Mouse (Mus musculus) hindbrain, embryonic 13.5 days (tissue): Measurements from ENCODE around the gene Tekt5. TPM values are rescaled to one million over a fixed set of nuclear protein-coding genes. Genes with fewer than 3 reads are reported as not detected.

Experiments
- ATAC-seq: fragments of 200-750 bp; cut with Nextera tagmentation; 2 replicates; pipeline ENCODE4 v1.8.0; 2017; ENCODE audit warnings: moderate TSS enrichment; ENCODE audit not compliant: low FRiP score
- H3K27ac ChIP-seq: fragments of 300-500 bp; sonication (generic); 2 replicates; pipeline ENCODE4 v1.5.1; 2015; ENCODE audit warnings: inconsistent platforms, mild to moderate bottlenecking, moderate library complexity
- H3K27me3 ChIP-seq: fragments of 300-500 bp; sonication (generic); 2 replicates; pipeline ENCODE4 v1.6.1; 2015; ENCODE audit warnings: mild to moderate bottlenecking, inconsistent platforms
- H3K36me3 ChIP-seq: fragments of 300-500 bp; sonication (generic); 2 replicates; pipeline ENCODE4 v1.6.1; 2015; ENCODE audit warnings: mild to moderate bottlenecking, inconsistent platforms
- H3K4me1 ChIP-seq: fragments of 300-500 bp; sonication (generic); replicated peaks from 2 replicates; pipeline ENCODE4 v1.6.1; 2015; ENCODE audit warnings: inconsistent platforms
- H3K4me2 ChIP-seq: fragments of 300-500 bp; sonication (generic); 2 replicates; pipeline ENCODE4 v1.6.1; 2015; ENCODE audit warnings: inconsistent platforms, mild to moderate bottlenecking, moderate library complexity
- H3K4me3 ChIP-seq: fragments of 300-500 bp; sonication (generic); 2 replicates; pipeline ENCODE4 v1.5.1; 2015; ENCODE audit warnings: mild to moderate bottlenecking, inconsistent platforms
- H3K9ac ChIP-seq: fragments of 300-500 bp; sonication (generic); 2 replicates; pipeline ENCODE4 v1.6.1; 2015; ENCODE audit warnings: mild to moderate bottlenecking, inconsistent platforms
- H3K9me3 ChIP-seq: fragments of 300-500 bp; sonication (generic); 2 replicates; pipeline ENCODE4 v1.6.1; 2016; ENCODE audit warnings: inconsistent platforms
- WGBS: fragments of 180-500 bp; shearing (Covaris S2); methylation state at CpG from one replicate; pipeline ENCODE4 v1.1.7; 2015; 5-methylcytosine and 5-hydroxymethylcytosine counted together
- polyA plus RNA-seq: library from polyadenylated mRNA; unstranded; fragments of >200 nt; fragmentation: Nextera tagmentation; extraction: Ambion mirVana; gene quantifications from 2 replicates; pipeline ENCODE4 v1.2.1, GENCODE M21; 2015

The Tekt5 gene
- polyA plus RNA-seq, 1 experiment from 2014 or later = 5.4 TPM

GRCm38 (mm10) chr16:10349436-10349835, 45.9 kb downstream of the Tekt5 start:
- H3K27ac ChIP-seq = no peak overlapping the region
- H3K27me3 ChIP-seq = 0 out of 2 replicates have a peak, but pooled peaks cover 3% of the 10 kb centered on the region
- ATAC-seq = no peak
- 0 out of 2 replicates have a peak, but pooled peaks cover 2% of the 10 kb centered on the region for H3K4me1 ChIP-seq
- H3K4me2 ChIP-seq = no peak overlapping the region
- no peaks in the 10 kb centered on the region for H3K36me3 ChIP-seq
- 81% methylated on average over 5 of the region's 5 CpGs for WGBS
- H3K4me3 ChIP-seq = no peak overlapping the region
- no peaks in the 10 kb centered on the region for H3K9me3 ChIP-seq
- no peak overlapping the region for H3K9ac ChIP-seq

- H3K36me3 ChIP-seq = no peaks in the 10 kb centered on the region
- H3K27me3 ChIP-seq = 0 out of 2 replicates have a peak, but pooled peaks cover 3% of the 10 kb centered on the region
- no peak overlapping the region for H3K27ac ChIP-seq
- H3K9ac ChIP-seq = no peak overlapping the region
- no peak overlapping the region for H3K4me3 ChIP-seq
- no peak overlapping the region for H3K4me2 ChIP-seq
- WGBS = 93% methylated on average over 7 of the region's 7 CpGs
- 0 out of 2 replicates have a peak, but pooled peaks cover 2% of the 10 kb centered on the region for H3K4me1 ChIP-seq
- no peaks in the 10 kb centered on the region for H3K9me3 ChIP-seq
- ATAC-seq = no peak
These were observed 47.7 kb downstream of the Tekt5 start for GRCm38 (mm10) chr16:10347551-10347950.

- H3K27me3 ChIP-seq = 0 out of 2 replicates have a peak, but pooled peaks cover 3% of the 10 kb centered on the region
- H3K4me1 ChIP-seq = 0 out of 2 replicates have a peak, but pooled peaks cover 2% of the 10 kb centered on the region
- no peak for ATAC-seq
- no peak overlapping the region for H3K27ac ChIP-seq
- no peak overlapping the region for H3K9ac ChIP-seq
- no peak overlapping the region for H3K4me3 ChIP-seq
- no peak overlapping the region for H3K4me2 ChIP-seq
- no peaks in the 10 kb centered on the region for H3K36me3 ChIP-seq
- H3K9me3 ChIP-seq = no peaks in the 10 kb centered on the region
- 79% methylated on average over 4 of the region's 4 CpGs for WGBS
These were observed 54.2 kb downstream of the Tekt5 start for GRCm38 (mm10) chr16:10341110-10341509.

- Histone ChIP-seq H3K4me3 (no peak overlapping the region), H3K4me2 (no peak overlapping the region), H3K27ac (no peak overlapping the region), H3K9ac (no peak overlapping the region), H3K36me3 (no peaks in the 10 kb centered on the region), H3K9me3 (no peaks in the 10 kb centered on the region), H3K4me1 (0 out of 2 replicates have a peak, but pooled peaks cover 2% of the 10 kb centered on the region), H3K27me3 (0 out of 2 replicates have a peak, but pooled peaks cover 3% of the 10 kb centered on the region)
- 95% methylated on average over 10 of the region's 10 CpGs for WGBS
- no peak for ATAC-seq
These were observed 55.4 kb downstream of the Tekt5 start for GRCm38 (mm10) chr16:10339930-10340329.

- Histone ChIP-seq H3K9me3 (no peaks in the 10 kb centered on the region), H3K36me3 (no peaks in the 10 kb centered on the region), H3K27ac (no peak overlapping the region), H3K27me3 (no peaks in the 10 kb centered on the region), H3K9ac (no peak overlapping the region), H3K4me2 (no peak overlapping the region), H3K4me1 (no peaks in the 10 kb centered on the region), H3K4me3 (no peak overlapping the region)
- WGBS = 93% methylated on average over 5 of the region's 5 CpGs
- no peak for ATAC-seq
These were observed 56.7 kb downstream of the Tekt5 start for GRCm38 (mm10) chr16:10338601-10339000.

GRCm38 (mm10) chr16:10337422-10338197, 57.7 kb downstream of the Tekt5 start:
- Histone ChIP-seq H3K4me2 (no peak overlapping the region), H3K9ac (no peak overlapping the region), H3K27ac (no peak overlapping the region), H3K4me1 (no peaks in the 10 kb centered on the region), H3K27me3 (no peaks in the 10 kb centered on the region), H3K4me3 (no peak overlapping the region), H3K9me3 (no peaks in the 10 kb centered on the region), H3K36me3 (no peaks in the 10 kb centered on the region)
- 84% methylated on average over 13 of the region's 13 CpGs for WGBS
- ATAC-seq = no peak

- ATAC-seq = no peak
These were observed 58.6 kb downstream of the Tekt5 start for GRCm38 (mm10) chr16:10336454-10337421.

GRCm38 (mm10) chr16:10335953-10336352, 59.3 kb downstream of the Tekt5 start:
- no peak for ATAC-seq
- no peak overlapping the region for H3K4me3 ChIP-seq
- H3K9ac ChIP-seq = no peak overlapping the region
- WGBS = 100% methylated on average over 2 of the region's 2 CpGs
- no peaks in the 10 kb centered on the region for H3K4me1 ChIP-seq
- no peak overlapping the region for H3K4me2 ChIP-seq
- H3K9me3 ChIP-seq = no peaks in the 10 kb centered on the region
- no peaks in the 10 kb centered on the region for H3K36me3 ChIP-seq
- H3K27me3 ChIP-seq = no peaks in the 10 kb centered on the region
- no peak overlapping the region for H3K27ac ChIP-seq

More at GRCm38 (mm10) chr16:10336454-10337421, 58.6 kb downstream of the Tekt5 start:
- H3K36me3 ChIP-seq = no peaks in the 10 kb centered on the region
- H3K27ac ChIP-seq = no peak overlapping the region
- H3K9me3 ChIP-seq = no peaks in the 10 kb centered on the region
- H3K4me3 ChIP-seq = no peak overlapping the region
- no peaks in the 10 kb centered on the region for H3K27me3 ChIP-seq
- H3K4me2 ChIP-seq = no peak overlapping the region
- 93% methylated on average over 19 of the region's 19 CpGs for WGBS
- H3K4me1 ChIP-seq = no peaks in the 10 kb centered on the region
- H3K9ac ChIP-seq = no peak overlapping the region

GRCm38 (mm10) chr16:10332732-10333131, 62.6 kb downstream of the Tekt5 start:
- ATAC-seq = no peak
- Histone ChIP-seq H3K4me1 (no peaks in the 10 kb centered on the region), H3K9ac (no peak overlapping the region), H3K27me3 (no peaks in the 10 kb centered on the region), H3K4me2 (no peak overlapping the region), H3K4me3 (no peak overlapping the region), H3K9me3 (no peaks in the 10 kb centered on the region), H3K27ac (no peak overlapping the region), H3K36me3 (no peaks in the 10 kb centered on the region)
- 66% methylated on average over 7 of the region's 7 CpGs for WGBS

GRCm38 (mm10) chr16:10330586-10331495, 64.4 kb downstream of the Tekt5 start:
- Histone ChIP-seq H3K27me3 (no peaks in the 10 kb centered on the region), H3K36me3 (no peaks in the 10 kb centered on the region), H3K9ac (no peak overlapping the region), H3K4me2 (no peak overlapping the region), H3K9me3 (no peaks in the 10 kb centered on the region), H3K27ac (no peak overlapping the region), H3K4me1 (no peaks in the 10 kb centered on the region), H3K4me3 (no peak overlapping the region)
- 82% methylated on average over 12 of the region's 12 CpGs for WGBS
- ATAC-seq = no peak

- no peaks in the 10 kb centered on the region for H3K27me3 ChIP-seq
- 55% methylated on average over 13 of the region's 13 CpGs for whole genome bisulfite sequencing
- no peak for ATAC-seq
- no peak overlapping the region for H3K4me2 ChIP-seq
- H3K9ac ChIP-seq = no peak overlapping the region
- no peak overlapping the region for H3K4me3 ChIP-seq
- H3K27ac ChIP-seq = no peak overlapping the region
- no peaks in the 10 kb centered on the region for H3K9me3 ChIP-seq
- H3K4me1 ChIP-seq = no peaks in the 10 kb centered on the region
- H3K36me3 ChIP-seq = no peaks in the 10 kb centered on the region
These were observed 67.5 kb downstream of the Tekt5 start for GRCm38 (mm10) chr16:10327563-10328333.
